Mouse (Mus musculus): ENCODE measurements around the gene B4galnt1. TPM values are rescaled to one million over a fixed set of nuclear protein-coding genes. Genes with fewer than 3 reads are reported as not detected.
"Not testable (repeated sequence)": the region's sequence is repeated elsewhere in the genome, so short reads cannot be mapped to it uniquely, and the experiment has no call there.

Gene B4galnt1
- total RNA-seq, 2 experiments from 2014 or later, result 1.5 to 1.9 TPM

- peak; percentile 2 for DNase-seq
- intact Hi-C loops (cut with DNase I; ENCODE audit: low total_unique reads), result no loop called here
These were observed 17.6 kb downstream of the B4galnt1 start for GRCm38 (mm10) chr10:127182624-127183023.

GRCm38 (mm10) chr10:127183759-127184158 is 18.7 kb downstream of the B4galnt1 start:
- peak; percentile 8 for DNase-seq

GRCm38 (mm10) chr10:127185101-127185500 is 20.1 kb downstream of the B4galnt1 start:
- intact Hi-C loops (cut with DNase I; ENCODE audit: low total_unique reads), result no loop called here
- peak; percentile 0 for DNase-seq

More at GRCm38 (mm10) chr10:127183759-127184158, 18.7 kb downstream of the B4galnt1 start:
- intact Hi-C loops (cut with DNase I; ENCODE audit: low total_unique reads), result no loop called here

GRCm38 (mm10) chr10:127185506-127185905 is 20.5 kb downstream of the B4galnt1 start:
- intact Hi-C loops (cut with DNase I; ENCODE audit: low total_unique reads), result no loop called here
- DNase-seq, result no peak

GRCm38 (mm10) chr10:127186451-127186850 is 21.4 kb downstream of the B4galnt1 start:
- intact Hi-C loops (cut with DNase I; ENCODE audit: low total_unique reads), result no loop called here

GRCm38 (mm10) chr10:127187371-127188078 is 22.5 kb downstream of the B4galnt1 start:
- no peak for DNase-seq
- intact Hi-C loops (cut with DNase I; ENCODE audit: low total_unique reads), result no loop called here

More at GRCm38 (mm10) chr10:127186451-127186850, 21.4 kb downstream of the B4galnt1 start:
- no peak for DNase-seq

GRCm38 (mm10) chr10:127188079-127188453 is 23.0 kb downstream of the B4galnt1 start:
- DNase-seq, result no peak
- intact Hi-C loops (cut with DNase I; ENCODE audit: low total_unique reads), result no loop called here

- DNase-seq, result peak; percentile 71
- intact Hi-C loops (cut with DNase I; ENCODE audit: low total_unique reads), result no loop called here
These were observed 23.6 kb downstream of the B4galnt1 start for GRCm38 (mm10) chr10:127188465-127189115.

- intact Hi-C loops (cut with DNase I; ENCODE audit: low total_unique reads), result no loop called here
- DNase-seq, result peak; percentile 39
These were observed 24.2 kb downstream of the B4galnt1 start for GRCm38 (mm10) chr10:127189116-127189650.

- DNase-seq, result peak; percentile 76
- intact Hi-C loops (cut with DNase I; ENCODE audit: low total_unique reads), result no loop called here
These were observed 24.8 kb downstream of the B4galnt1 start, which contains the start of gene Arhgef25 for GRCm38 (mm10) chr10:127189651-127190381. Arhgef25 (minus strand) TSS chr10:127190083.

GRCm38 (mm10) chr10:127190398-127191190 is 25.6 kb downstream of the B4galnt1 start:
- intact Hi-C loops (cut with DNase I; ENCODE audit: low total_unique reads), result no loop called here
- no peak for DNase-seq

- DNase-seq, result no peak
- intact Hi-C loops (cut with DNase I; ENCODE audit: low total_unique reads), result no loop called here
These were observed 26.4 kb downstream of the B4galnt1 start for GRCm38 (mm10) chr10:127191191-127192056.

GRCm38 (mm10) chr10:127192057-127192328 is 27.0 kb downstream of the B4galnt1 start:
- intact Hi-C loops (cut with DNase I; ENCODE audit: low total_unique reads); DNase-seq: not testable (repeated sequence)

GRCm38 (mm10) chr10:127193011-127193410 is 28.0 kb downstream of the B4galnt1 start:
- no peak for DNase-seq
- intact Hi-C loops (cut with DNase I; ENCODE audit: low total_unique reads), result no loop called here

- intact Hi-C loops (cut with DNase I; ENCODE audit: low total_unique reads), result no loop called here
- DNase-seq, result peak; percentile 75
These were observed 29.7 kb downstream of the B4galnt1 start for GRCm38 (mm10) chr10:127194428-127195327.

GRCm38 (mm10) chr10:127195328-127196129 is 30.5 kb downstream of the B4galnt1 start, which contains the start of gene Dtx3:
Dtx3 (minus strand) TSS chr10:127195728.
- peak; percentile 45 for DNase-seq
- intact Hi-C loops (cut with DNase I; ENCODE audit: low total_unique reads), result no loop called here

- DNase-seq, result peak; percentile 81
These were observed 31.4 kb downstream of the B4galnt1 start for GRCm38 (mm10) chr10:127196392-127196791.

More at GRCm38 (mm10) chr10:127196392-127196791, 31.4 kb downstream of the B4galnt1 start:
- intact Hi-C loops (cut with DNase I; ENCODE audit: low total_unique reads), result no loop called here
